Mouse (Mus musculus): ENCODE results near the gene Sh2b2. TPM values are rescaled to one million over a fixed set of nuclear protein-coding genes. Genes with fewer than 3 reads are reported as not detected.

Gene Sh2b2
- polyA plus RNA-seq, 1 experiment = 9.6 TPM

DNA sequence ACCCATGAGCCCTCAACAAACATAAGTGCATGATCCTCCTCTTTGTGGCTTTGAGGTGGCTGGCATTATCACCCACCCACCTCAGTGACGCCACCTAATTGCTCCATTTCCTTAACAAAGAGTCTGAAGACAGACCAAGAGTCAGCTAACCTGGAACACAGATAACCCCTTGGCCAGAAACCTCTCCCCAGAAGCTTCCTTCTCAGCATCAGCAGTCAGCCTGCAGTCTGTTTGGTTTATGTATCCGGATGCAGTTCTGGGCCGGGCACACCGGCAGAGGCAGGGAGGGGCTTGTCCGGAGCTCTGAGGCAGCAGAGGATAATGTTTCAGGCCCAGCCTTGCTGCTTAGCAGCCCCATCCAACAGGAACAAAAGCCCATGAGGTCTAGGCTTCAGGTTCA is 66.8 kb downstream of the Sh2b2 start:
- H3K27me3 ChIP-seq (ENCODE audit: control insufficient read depth, insufficient read depth, insufficient read length) = no peaks in the 10 kb centered on the region
- H3K79me3 ChIP-seq (ENCODE audit: low read depth) = peaks cover 5% of the 10 kb centered on the region
- H3ac ChIP-seq (ENCODE audit: control insufficient read depth, insufficient read length, low read depth) = no peak overlapping the region
- H3K4me3 ChIP-seq (ENCODE audit: insufficient read depth, poor library complexity, severe bottlenecking) = no peak overlapping the region
- peaks cover 14% of the 10 kb centered on the region for H3K79me2 ChIP-seq (ENCODE audit: control insufficient read depth, insufficient read depth)
- peaks cover 66% of the 10 kb centered on the region for H3K36me3 ChIP-seq (ENCODE audit: control insufficient read depth, insufficient read depth)
- TF ChIP-seq USF1 (IDR thresholded peaks at IDR 0.05; ENCODE audit: low read depth) (no peak), CTCF (IDR thresholded peaks at IDR 0.05; ENCODE audit: control insufficient read depth, insufficient read depth, insufficient read length) (no peak), MYOD1 (IDR thresholded peaks at IDR 0.05; ENCODE audit: control insufficient read depth, insufficient read length, low read depth) (no peak), FOSL1 (IDR thresholded peaks at IDR 0.05; ENCODE audit: insufficient read depth, low read length, poor library complexity, severe bottlenecking) (no peak), CEBPB (IDR thresholded peaks at IDR 0.05; ENCODE audit: low read depth) (no peak), MAX (IDR thresholded peaks at IDR 0.05) (no peak), MYOG (IDR thresholded peaks at IDR 0.05; ENCODE audit: control insufficient read depth, extremely low read depth, insufficient read length) (no peak)

GRCm38 (mm10) chr5:136173606-136174463 is 72.5 kb downstream of the Sh2b2 start:
- no peak overlapping the region for H3K4me3 ChIP-seq (ENCODE audit: insufficient read depth, poor library complexity, severe bottlenecking)
- TF ChIP-seq CTCF (IDR thresholded peaks at IDR 0.05; ENCODE audit: control insufficient read depth, insufficient read depth, insufficient read length) (no peak), MYOG (IDR thresholded peaks at IDR 0.05; ENCODE audit: control insufficient read depth, extremely low read depth, insufficient read length) (no peak)

DNA sequence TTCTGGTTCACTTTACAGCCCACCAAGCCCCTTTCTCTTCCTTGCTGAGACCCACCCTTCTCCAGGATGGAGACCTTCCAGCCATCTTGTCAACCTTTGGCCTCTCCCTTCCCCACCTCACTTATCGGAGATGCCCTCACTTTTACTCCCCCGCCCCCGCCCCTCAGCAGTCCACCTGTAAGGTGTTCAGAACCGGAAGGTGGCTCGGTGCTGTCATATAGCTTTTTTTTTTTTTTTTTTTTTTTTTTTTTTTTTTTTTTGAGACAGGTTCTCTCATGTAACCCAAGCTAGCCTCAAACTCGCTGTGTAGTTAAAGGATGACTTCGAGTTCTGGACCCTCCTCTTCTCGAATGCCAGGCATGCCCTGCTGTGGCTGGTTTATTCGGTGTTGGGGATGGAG is 73.4 kb downstream of the Sh2b2 start:
- H3ac ChIP-seq (ENCODE audit: control insufficient read depth, insufficient read length, low read depth) = no peak overlapping the region
- no peak overlapping the region for H3K4me3 ChIP-seq (ENCODE audit: insufficient read depth, poor library complexity, severe bottlenecking)
- H3K79me2 ChIP-seq (ENCODE audit: control insufficient read depth, insufficient read depth) = peaks cover 24% of the 10 kb centered on the region
- H3K79me3 ChIP-seq (ENCODE audit: low read depth) = peaks cover 15% of the 10 kb centered on the region
- peaks cover 15% of the 10 kb centered on the region for H3K36me3 ChIP-seq (ENCODE audit: control insufficient read depth, insufficient read depth)
- TF ChIP-seq FOSL1 (IDR thresholded peaks at IDR 0.05; ENCODE audit: insufficient read depth, low read length, poor library complexity, severe bottlenecking) (no peak), MYOG (IDR thresholded peaks at IDR 0.05; ENCODE audit: control insufficient read depth, extremely low read depth, insufficient read length) (no peak), MAX (IDR thresholded peaks at IDR 0.05) (no peak), CTCF (IDR thresholded peaks at IDR 0.05; ENCODE audit: control insufficient read depth, insufficient read depth, insufficient read length) (no peak), USF1 (IDR thresholded peaks at IDR 0.05; ENCODE audit: low read depth) (no peak), CEBPB (IDR thresholded peaks at IDR 0.05; ENCODE audit: low read depth) (no peak), MYOD1 (IDR thresholded peaks at IDR 0.05; ENCODE audit: control insufficient read depth, insufficient read length, low read depth) (no peak)
- H3K27me3 ChIP-seq (ENCODE audit: control insufficient read depth, insufficient read depth, insufficient read length) = no peaks in the 10 kb centered on the region

More at GRCm38 (mm10) chr5:136173606-136174463, 72.5 kb downstream of the Sh2b2 start:
- Histone ChIP-seq H3K79me3 (ENCODE audit: low read depth) (peaks cover 8% of the 10 kb centered on the region), H3K79me2 (ENCODE audit: control insufficient read depth, insufficient read depth) (peaks cover 16% of the 10 kb centered on the region), H3ac (ENCODE audit: control insufficient read depth, insufficient read length, low read depth) (no peak overlapping the region), H3K27me3 (ENCODE audit: control insufficient read depth, insufficient read depth, insufficient read length) (no peaks in the 10 kb centered on the region), H3K36me3 (ENCODE audit: control insufficient read depth, insufficient read depth) (peaks cover 15% of the 10 kb centered on the region)

DNA sequence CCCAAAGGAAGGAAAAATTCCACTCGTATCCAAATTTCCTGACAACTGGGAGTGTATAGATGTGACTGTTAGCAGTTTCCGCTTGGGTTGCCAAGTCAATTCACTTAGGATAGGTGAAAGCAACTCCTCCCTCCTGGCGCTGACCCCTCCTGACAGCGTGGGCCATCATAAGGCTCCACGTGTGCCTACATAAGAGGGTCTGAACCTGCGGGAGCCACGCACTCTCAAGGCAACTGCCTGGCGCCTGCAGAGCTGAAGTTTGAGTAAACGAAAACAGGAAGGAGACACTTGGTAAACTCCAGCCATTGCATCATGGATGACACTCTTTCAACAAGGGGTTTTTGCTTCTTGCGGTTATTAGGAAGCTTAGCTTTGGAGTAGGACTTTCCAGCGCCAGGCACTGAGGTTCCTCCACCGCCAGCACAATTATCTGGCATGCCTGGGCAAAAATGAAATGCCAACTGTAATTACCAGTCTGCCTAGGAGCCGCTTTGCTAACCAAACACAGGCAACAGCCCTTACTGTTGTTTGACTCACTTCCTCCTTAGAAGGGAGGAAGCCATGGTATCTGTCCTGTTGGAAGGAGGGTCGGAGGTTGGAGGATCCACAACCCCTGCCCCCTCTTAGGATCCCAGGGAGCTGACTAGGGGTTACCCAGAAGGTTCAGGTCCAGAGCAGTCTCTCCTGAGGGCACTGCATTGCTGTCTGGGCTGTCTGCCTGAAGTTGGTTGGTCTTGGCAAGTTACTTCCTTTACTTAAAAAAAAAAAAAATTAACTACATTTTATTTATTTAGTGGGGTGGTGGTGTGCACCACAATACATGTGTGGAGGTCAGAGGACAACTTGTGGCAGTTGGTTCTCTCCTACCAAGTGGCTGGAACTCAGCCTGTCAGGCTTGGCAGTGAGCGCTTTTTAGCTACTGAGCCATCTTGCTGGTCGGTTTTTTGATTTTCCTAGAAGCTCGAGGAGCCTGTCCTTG is 74.7 kb downstream of the Sh2b2 start:
- H3K79me2 ChIP-seq (ENCODE audit: control insufficient read depth, insufficient read depth) = peaks cover 37% of the 10 kb centered on the region
- peak overlapping the region; percentile 89 for H3ac ChIP-seq (ENCODE audit: control insufficient read depth, insufficient read length, low read depth)
- peaks cover 17% of the 10 kb centered on the region for H3K36me3 ChIP-seq (ENCODE audit: control insufficient read depth, insufficient read depth)
- TF ChIP-seq USF1 (IDR thresholded peaks at IDR 0.05; ENCODE audit: low read depth) = peak; percentile 29
- no peak for TF ChIP-seq MYOG (IDR thresholded peaks at IDR 0.05; ENCODE audit: control insufficient read depth, extremely low read depth, insufficient read length)
- TF ChIP-seq CEBPB (IDR thresholded peaks at IDR 0.05; ENCODE audit: low read depth) = peak; percentile 82
- no peak for TF ChIP-seq MYOD1 (IDR thresholded peaks at IDR 0.05; ENCODE audit: control insufficient read depth, insufficient read length, low read depth)
- TF ChIP-seq MAX (IDR thresholded peaks at IDR 0.05) = no peak
- no peak for TF ChIP-seq FOSL1 (IDR thresholded peaks at IDR 0.05; ENCODE audit: insufficient read depth, low read length, poor library complexity, severe bottlenecking)
- TF ChIP-seq CTCF (IDR thresholded peaks at IDR 0.05; ENCODE audit: control insufficient read depth, insufficient read depth, insufficient read length) = no peak
- H3K27me3 ChIP-seq (ENCODE audit: control insufficient read depth, insufficient read depth, insufficient read length) = no peaks in the 10 kb centered on the region
- peak overlapping the region; percentile 63 for H3K4me3 ChIP-seq (ENCODE audit: insufficient read depth, poor library complexity, severe bottlenecking)
- H3K79me3 ChIP-seq (ENCODE audit: low read depth) = peaks cover 19% of the 10 kb centered on the region

GRCm38 (mm10) chr5:136170512-136171362 is 75.6 kb downstream of the Sh2b2 start, which contains the start of gene Orai2:
TSS of gene Orai2 (minus strand) at chr5:136170713.
- no peaks in the 10 kb centered on the region for H3K27me3 ChIP-seq (ENCODE audit: control insufficient read depth, insufficient read depth, insufficient read length)
- H3K4me3 ChIP-seq (ENCODE audit: insufficient read depth, poor library complexity, severe bottlenecking) = peak within 1 kb of the TSS; percentile 63
- H3ac ChIP-seq (ENCODE audit: control insufficient read depth, insufficient read length, low read depth) = peak within 1 kb of the TSS; percentile 89
- H3K36me3 ChIP-seq (ENCODE audit: control insufficient read depth, insufficient read depth) = peaks cover 24% of the 10 kb centered on the region
- H3K79me3 ChIP-seq (ENCODE audit: low read depth) = peaks cover 21% of the 10 kb centered on the region
- TF ChIP-seq FOSL1 (IDR thresholded peaks at IDR 0.05; ENCODE audit: insufficient read depth, low read length, poor library complexity, severe bottlenecking) = no peak
- no peak for TF ChIP-seq MAX (IDR thresholded peaks at IDR 0.05)
- TF ChIP-seq MYOD1 (IDR thresholded peaks at IDR 0.05; ENCODE audit: control insufficient read depth, insufficient read length, low read depth) = no peak
- TF ChIP-seq USF1 (IDR thresholded peaks at IDR 0.05; ENCODE audit: low read depth) = peak; percentile 97
- H3K79me2 ChIP-seq (ENCODE audit: control insufficient read depth, insufficient read depth) = peaks cover 46% of the 10 kb centered on the region

All from C2C12 (cell line).